9 mouse cellular contexts compared by ENCODE assay signal in genomic region chr11:5059704-5060156, GRCm38 (mm10). TPM values are rescaled to one million over a fixed set of nuclear protein-coding genes. Genes with fewer than 3 reads are reported as not detected.
DNase-seq lines count a peak whose midpoint lies in the region; ATAC-seq and TF ChIP-seq lines count a peak whose summit lies in the region.
"Had no signal": no experiment of that assay in that cellular context is flagged by ENCODE, and none has a peak within 500 bp of the region (broad histone marks: within the 10 kb centered on the region; RNA-seq: fewer than 3 reads in every experiment).

No protein-coding gene starts in this region.

- no peak for TF ChIP-seq POLR2A in heart, adult 2 months (IDR thresholded peaks at IDR 0.05; ENCODE audit: insufficient read depth, low read depth, low read length)

- intact Hi-C loops in heart, adult 2 months (cut with DNase I), result no loop called here
- intact Hi-C loops in left cerebral cortex, postnatal 4 days (cut with DNase I), result loop anchor here (10.0 kb wide), 1 partner anchor 45 kb away; no protein-coding TSS in a partner anchor

- H3K9ac ChIP-seq in heart, adult 2 months (ENCODE audit: low read depth, low read length), result 0 out of 2 replicates have a peak overlapping the region, but pooled peaks have one; percentile 1
- H3K9ac ChIP-seq in heart, embryonic 11.5 days (ENCODE audit: low read depth, low read length), result no peak overlapping the region
- H3K9ac ChIP-seq: liver, embryonic 15.5 days had no signal

- H3K4me3 ChIP-seq in heart, adult 2 months, result no peak overlapping the region
- no peak overlapping the region for H3K4me3 ChIP-seq in heart, embryonic 11.5 days (ENCODE audit: low read depth, low read length)
- H3K4me3 ChIP-seq: liver, embryonic 15.5 days had no signal

- H3K9me3 ChIP-seq in heart, embryonic 11.5 days (replicated peaks; ENCODE audit: control insufficient read depth, low read length), result no peaks in the 10 kb centered on the region
- H3K9me3 ChIP-seq: liver, embryonic 15.5 days had no signal

- H3K4me2 ChIP-seq in heart, embryonic 11.5 days, result no peak overlapping the region
- H3K4me2 ChIP-seq: liver, embryonic 15.5 days had no signal

- peaks cover 17% of the 10 kb centered on the region for H3K4me1 ChIP-seq in heart, adult 2 months (ENCODE audit: control insufficient read depth, insufficient read depth, low read length)
- H3K4me1 ChIP-seq in heart, embryonic 11.5 days (ENCODE audit: control insufficient read depth, insufficient read depth, low read length), result peaks cover 45% of the 10 kb centered on the region

- no peak for TF ChIP-seq EP300 in heart, adult 2 months (IDR thresholded peaks at IDR 0.05; ENCODE audit: insufficient read depth, low read depth, low read length)

- no peak overlapping the region for H3K27ac ChIP-seq in heart, adult 2 months
- no peak overlapping the region for H3K27ac ChIP-seq in heart, embryonic 11.5 days (ENCODE audit: low read depth, low read length)
- H3K27ac ChIP-seq: liver, embryonic 15.5 days had no signal

- H3K79me2 ChIP-seq in heart, adult 2 months (replicated peaks; ENCODE audit: control insufficient read depth, insufficient read depth, low read length), result no peaks in the 10 kb centered on the region

- no peaks in the 10 kb centered on the region for H3K27me3 ChIP-seq in heart, adult 2 months (ENCODE audit: control insufficient read depth, insufficient read depth, low read length)
- peaks cover 89% of the 10 kb centered on the region for H3K27me3 ChIP-seq in heart, embryonic 11.5 days (ENCODE audit: control insufficient read depth, insufficient read depth, low read length)

- H3K36me3 ChIP-seq in heart, adult 2 months (ENCODE audit: control insufficient read depth, insufficient read depth, low read length), result no peaks in the 10 kb centered on the region
- no peaks in the 10 kb centered on the region for H3K36me3 ChIP-seq in heart, embryonic 11.5 days (ENCODE audit: control insufficient read depth, insufficient read depth, low read length)
- H3K36me3 ChIP-seq: liver, embryonic 15.5 days had no signal

- peak; percentile 88 for TF ChIP-seq CTCF in heart, adult 2 months (IDR thresholded peaks at IDR 0.05)

- DNase-seq in heart, adult 2 months, result peak; percentile 37 to 53
- DNase-seq in A20 (ENCODE audit: low read depth, low spot score) (peak; percentile 63), R1 (ENCODE audit: low read depth, low spot score) (peak; percentile 83)
- peak; percentile 59 for DNase-seq in forelimb bud, embryonic 11.5 days (ENCODE audit: low read depth, low spot score)
- peak; percentile 41 for DNase-seq in left cerebral cortex, postnatal 4 days
- DNase-seq in natural killer cell, adult 2 months (ENCODE audit: low spot score in 2 of 2), result peak; percentile 35 to 60
- no peak for DNase-seq in urinary bladder, postnatal 4 days (ENCODE audit: low spot score in 2 of 2)

- no peak for ATAC-seq in heart, embryonic 11.5 days (replicated peaks; ENCODE audit: insufficient number of reproducible peaks, low FRiP score, low TSS enrichment)

- WGBS in heart, adult 2 months, result 25% methylated on average over 27 of the region's 27 CpGs
- WGBS in heart, embryonic 11.5 days (ENCODE audit: insufficient replicate concordance), result 10% methylated on average over 27 of the region's 27 CpGs

RNA-seq across cellular contexts. Expression of gene Rasl10a, which starts 1.8 kb away (rescaled TPM):
- total RNA-seq in heart, adult 2 months (2021), result 1 to 10 TPM; 5.0 to 8.1 TPM
- polyA plus RNA-seq in heart, adult 2 months (2012; rRNA removed), result 5.2 and 5.4 TPM in 2 replicates
- 0.92 and 1.1 TPM in 2 replicates for polyA plus RNA-seq in heart, embryonic 11.5 days (2014; fragmentation: Nextera tagmentation; extraction: Ambion mirVana)
- total RNA-seq in left cerebral cortex, postnatal 4 days (2021), result 10 to 100 TPM; 20.0 to 20.1 TPM

RNA-seq across cellular contexts. Expression of gene Gas2l1, which starts 5.4 kb away (rescaled TPM):
- 10 to 100 TPM; 18.2 to 21.0 TPM for total RNA-seq in heart, adult 2 months (2021)
- polyA plus RNA-seq in heart, adult 2 months (2012; rRNA removed), result 22.5 and 27.9 TPM in 2 replicates
- polyA plus RNA-seq in heart, embryonic 11.5 days (2014; fragmentation: Nextera tagmentation; extraction: Ambion mirVana), result 23.2 and 26.3 TPM in 2 replicates
- 10 to 100 TPM; 37.8 to 42.0 TPM for total RNA-seq in left cerebral cortex, postnatal 4 days (2021)

RNA-seq across cellular contexts. Expression of gene Rhbdd3, which starts 39.0 kb away (rescaled TPM):
- total RNA-seq in heart, adult 2 months (2021), result 10 to 100 TPM; 21.2 to 23.3 TPM
- 30.9 and 34.4 TPM in 2 replicates for polyA plus RNA-seq in heart, adult 2 months (2012; rRNA removed)
- 23.5 and 25.7 TPM in 2 replicates for polyA plus RNA-seq in heart, embryonic 11.5 days (2014; fragmentation: Nextera tagmentation; extraction: Ambion mirVana)
- 10 to 100 TPM; 26.1 to 28.1 TPM for total RNA-seq in left cerebral cortex, postnatal 4 days (2021)

RNA-seq across cellular contexts. Expression of gene Ewsr1, which starts 39.3 kb away (rescaled TPM):
- total RNA-seq in heart, adult 2 months (2021), result 10 to 100 TPM; 89.7 to 92.3 TPM
- 164 and 193 TPM in 2 replicates for polyA plus RNA-seq in heart, adult 2 months (2012; rRNA removed)
- polyA plus RNA-seq in heart, embryonic 11.5 days (2014; fragmentation: Nextera tagmentation; extraction: Ambion mirVana), result 255 and 322 TPM in 2 replicates
- total RNA-seq in left cerebral cortex, postnatal 4 days (2021), result 100 to 1,000 TPM; 380 to 389 TPM

Comparison
In these comparisons a context has a peak if more than half of its experiments do, and no peak if none do; other contexts are left out.
1. DNase-seq: peak in heart, adult 2 months (2 of 2), A20 (single experiment), R1 (single experiment), forelimb bud, embryonic 11.5 days (single experiment), left cerebral cortex, postnatal 4 days (single experiment) and natural killer cell, adult 2 months (2 of 2); none in urinary bladder, postnatal 4 days (0 of 2).